Mouse (Mus musculus) activated CD4-positive, CD25-positive, alpha-beta regulatory T cell, adult 4 months (primary cell): Measurements from ENCODE around the gene Tmem8b. TPM values are rescaled to one million over a fixed set of nuclear protein-coding genes. Genes with fewer than 3 reads are reported as not detected.

ENCODE experiments used
- ATAC-seq: one replicate; pipeline ENCODE4 v1.8.0; 2017
- polyA plus RNA-seq, 2 experiments: library from polyadenylated mRNA; unstranded; fragments of 100-300 nt; shearing (Covaris generic); gene quantifications; one replicate each; pipeline ENCODE4 v1.2.1; 2017

Tmem8b gene
- polyA plus RNA-seq, 2 experiments from 2014 or later: 0.38 to 0.90 TPM

DNA sequence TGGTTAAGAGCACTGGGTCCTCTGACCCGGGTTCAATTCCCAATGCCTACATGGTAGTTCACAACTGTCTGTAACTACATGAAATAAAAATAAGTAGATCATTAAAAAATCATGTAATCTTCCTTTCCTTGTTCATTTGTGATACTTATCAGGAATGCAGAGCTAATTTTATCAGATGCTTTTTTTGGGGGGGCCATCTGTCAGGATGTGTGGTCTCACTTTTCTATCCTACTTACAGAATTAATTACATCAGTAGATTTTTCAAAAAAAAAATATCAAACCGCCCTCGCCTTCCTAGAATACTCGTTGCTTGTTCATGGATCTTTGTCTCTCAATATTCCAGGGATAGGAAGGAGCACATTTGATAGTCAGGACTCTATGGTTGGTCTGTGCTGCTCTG is 53.4 kb downstream of the Tmem8b start:
- no peak for ATAC-seq

DNA sequence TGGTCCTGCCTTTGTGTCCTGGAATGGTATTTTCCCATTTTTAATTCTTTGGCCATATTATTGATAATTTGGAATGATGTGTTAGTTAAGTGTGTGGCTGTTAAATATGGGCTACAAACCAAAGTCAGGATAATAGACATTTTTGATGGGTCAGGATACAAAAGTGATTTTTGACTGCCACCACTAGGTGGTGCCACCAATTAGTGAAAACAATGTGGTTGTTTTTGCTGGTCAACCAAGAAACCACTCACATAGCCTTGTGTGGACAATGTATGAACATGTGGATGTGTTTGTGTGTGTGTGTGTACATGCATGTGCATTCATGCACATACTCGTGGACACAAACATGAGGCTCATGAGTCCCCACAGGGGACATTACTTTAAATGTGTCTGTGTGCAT is 56.0 kb downstream of the Tmem8b start:
- no peak for ATAC-seq

DNA sequence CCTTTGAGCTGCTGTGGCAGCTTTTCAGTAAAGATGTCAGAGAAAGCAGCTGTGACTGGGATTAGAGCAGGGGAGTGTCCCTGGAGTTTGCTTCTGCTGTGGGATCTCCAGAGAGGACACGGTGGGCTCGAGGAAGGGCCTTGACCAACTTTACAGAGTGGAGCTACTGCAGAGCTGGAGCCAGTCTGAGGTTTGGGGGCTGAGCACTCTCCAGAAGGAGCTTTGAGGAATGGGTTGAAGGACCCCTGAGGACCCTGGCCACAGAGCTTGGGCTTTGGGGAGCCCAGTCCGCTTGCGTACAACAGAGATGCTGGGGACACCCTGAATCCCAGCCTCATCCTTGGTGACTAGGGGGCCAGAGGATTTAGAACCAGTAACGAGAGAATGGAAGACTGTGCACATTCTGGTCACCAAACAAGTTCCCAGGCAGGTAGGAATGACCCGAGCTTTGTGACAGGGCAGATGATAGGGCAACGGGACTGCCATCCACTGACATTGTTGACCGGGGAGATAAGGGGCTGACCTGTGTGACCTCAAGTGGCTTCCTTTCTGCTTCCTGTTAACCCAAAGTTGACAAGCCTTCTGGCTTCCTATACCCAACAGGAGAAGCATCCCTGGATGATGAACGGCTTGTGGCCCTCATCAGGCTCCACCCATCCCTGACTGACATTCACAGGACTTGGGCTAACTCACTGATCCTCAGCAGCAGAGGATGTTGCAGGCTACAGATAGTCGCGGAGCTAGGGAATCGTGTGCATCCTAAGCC is 57.6 kb downstream of the Tmem8b start:
- no peak for ATAC-seq

GRCm38 (mm10) chr4:43726995-43727394 is 58.2 kb downstream of the Tmem8b start, which contains the start of gene Hrct1:
Gene Hrct1 (plus strand): TSS chr4:43727188.
- ATAC-seq: no peak

- ATAC-seq: no peak
Observed at GRCm38 (mm10) chr4:43727718-43728575, 59.2 kb downstream of the Tmem8b start.

DNA sequence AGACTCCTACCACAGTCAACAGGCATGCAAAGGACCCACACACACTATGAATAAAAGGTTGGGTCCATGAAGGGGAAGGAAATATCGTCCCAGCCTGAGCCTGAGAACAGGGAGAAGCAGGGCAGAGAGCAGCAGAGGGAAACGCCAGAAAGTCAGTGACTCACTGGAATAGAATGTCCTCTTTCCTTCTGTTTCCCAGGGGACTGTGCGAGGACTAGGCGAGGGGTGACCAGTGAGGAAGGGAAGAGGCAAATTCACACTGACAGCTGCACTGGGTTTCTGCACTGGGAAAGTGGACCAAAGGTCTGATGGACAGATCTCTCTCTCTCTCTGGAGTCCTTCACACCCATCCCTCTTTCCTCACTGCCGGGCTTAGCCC is 59.8 kb downstream of the Tmem8b start:
- ATAC-seq: no peak

DNA sequence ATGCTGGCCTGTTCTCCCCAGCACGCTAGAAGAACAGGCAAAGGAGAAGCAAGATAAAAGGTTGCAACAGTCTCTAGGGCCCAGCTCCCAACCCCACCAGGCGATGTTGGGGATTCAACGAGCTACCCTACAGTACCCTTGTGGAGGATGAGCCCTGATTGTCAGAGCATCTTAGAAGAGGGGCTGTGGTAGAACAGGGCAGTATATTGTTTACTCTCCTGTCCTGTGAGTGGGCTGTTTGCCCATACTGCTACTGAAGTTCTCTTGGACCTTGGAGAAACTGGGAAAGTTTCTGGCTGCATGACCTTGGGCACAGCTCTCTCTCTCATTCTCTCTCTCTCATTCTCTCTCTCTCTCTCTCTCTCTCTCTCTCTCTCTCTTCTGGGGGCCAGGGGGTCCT is 60.4 kb downstream of the Tmem8b start:
- no peak for ATAC-seq

GRCm38 (mm10) chr4:43729794-43730550 is 61.2 kb downstream of the Tmem8b start, which contains the start of gene Spaar:
Gene Spaar (plus strand): TSS chr4:43730034.
- no peak for ATAC-seq

- ATAC-seq: no peak
Observed at GRCm38 (mm10) chr4:43730750-43731297, 62.1 kb downstream of the Tmem8b start.

GRCm38 (mm10) chr4:43732171-43732570 is 63.4 kb downstream of the Tmem8b start:
- no peak for ATAC-seq

DNA sequence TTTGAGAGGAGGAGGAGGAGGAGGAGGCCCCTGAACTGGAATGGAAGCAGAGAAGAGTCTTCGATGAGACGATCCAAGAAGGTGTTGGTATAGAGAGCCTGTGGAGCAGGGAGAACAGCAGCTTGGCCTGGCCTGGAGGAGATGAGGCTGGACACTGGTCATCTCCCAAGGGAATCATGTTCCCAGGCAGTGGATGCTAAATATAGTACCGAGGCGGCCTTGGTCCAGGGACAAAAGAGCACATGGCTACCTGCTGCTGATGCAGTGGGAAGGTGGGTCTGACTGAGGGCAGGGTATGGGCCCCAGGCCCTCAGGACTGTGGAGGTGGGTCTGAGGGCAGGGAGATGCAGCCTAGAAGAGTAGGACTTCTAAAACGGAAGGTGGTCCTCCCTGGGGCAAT is 64.4 kb downstream of the Tmem8b start:
- ATAC-seq: no peak

DNA sequence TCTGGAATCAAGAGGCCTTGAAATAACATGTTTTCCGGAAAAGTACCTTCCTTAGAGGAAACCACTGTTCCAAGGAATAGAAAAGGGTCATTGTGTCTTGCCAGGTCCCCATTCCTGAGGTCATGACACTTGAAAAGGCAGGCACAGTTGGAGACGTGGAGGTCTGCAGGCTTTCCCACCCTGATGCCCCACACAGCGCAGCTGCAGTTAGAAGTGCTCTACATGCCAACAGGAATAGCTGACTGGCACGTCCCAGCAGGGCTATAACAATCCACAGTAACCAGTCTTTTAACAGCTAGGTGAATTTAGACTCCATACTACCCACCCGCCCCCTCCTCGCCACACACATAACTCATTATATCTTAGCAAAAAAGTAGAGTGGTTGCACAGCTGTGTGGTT is 68.4 kb downstream of the Tmem8b start:
- no peak for ATAC-seq

DNA sequence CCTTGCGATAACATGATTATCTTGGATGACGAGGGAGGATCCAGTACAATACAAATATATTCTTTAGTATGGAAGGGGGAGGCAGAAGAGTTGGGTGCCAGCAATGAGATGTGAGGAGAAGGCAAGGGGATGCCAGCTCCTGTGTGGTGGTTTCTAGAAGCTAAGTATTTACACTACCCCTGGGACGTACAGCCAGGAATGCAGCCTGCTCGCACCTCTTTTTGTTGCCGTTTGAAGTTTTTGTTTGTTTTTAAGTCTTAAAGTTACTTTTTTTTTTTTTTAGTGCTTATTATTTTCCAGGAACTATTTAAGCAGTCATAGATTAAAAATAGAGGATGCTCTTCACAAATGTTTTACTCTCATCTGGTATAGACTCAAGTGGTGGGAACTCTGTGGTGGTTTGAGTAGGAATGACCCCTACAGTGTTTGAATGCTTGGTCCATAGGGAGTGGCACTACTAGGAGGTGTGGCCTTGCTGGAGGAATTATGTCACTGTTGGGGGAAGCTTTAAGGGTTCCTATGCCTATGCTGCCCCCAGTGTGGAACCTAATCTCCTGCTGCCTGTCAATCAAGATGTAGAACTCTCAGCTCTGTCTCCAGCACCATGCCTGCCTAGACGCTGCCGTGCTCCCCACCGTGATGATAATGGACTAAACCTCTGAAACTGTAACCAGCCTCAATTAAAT is 70.4 kb downstream of the Tmem8b start:
- ATAC-seq: no peak

DNA sequence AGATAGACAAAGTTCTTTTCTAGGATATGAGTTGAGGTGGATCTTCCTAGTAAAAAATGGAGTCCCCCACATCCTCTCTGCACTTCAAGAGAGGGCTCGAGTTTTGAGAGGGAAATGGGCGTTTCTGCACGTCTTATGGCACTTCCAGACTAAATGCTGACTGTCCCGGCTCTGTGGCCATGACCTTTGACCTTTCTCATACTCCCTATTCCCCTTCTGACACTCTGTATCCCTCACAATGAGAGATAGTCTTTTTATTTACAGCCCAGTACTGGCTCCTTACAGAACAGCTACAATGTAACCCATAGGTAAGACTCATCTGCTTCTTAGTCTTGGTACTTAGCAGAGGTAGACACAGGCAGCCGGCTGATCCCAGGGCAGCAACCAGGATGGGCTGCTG is 72.8 kb downstream of the Tmem8b start:
- no peak for ATAC-seq

Other genes with a start within 250 kb of the Tmem8b start
- not detected for gene Fam166b, start 239.8 kb upstream of the Tmem8b start, polyA plus RNA-seq
- 1 to 10 TPM in 1 of 2 experiments, under 1 TPM in 1; 0.48 to 1.1 TPM for gene Tesk1, start 227.0 kb upstream of the Tmem8b start, polyA plus RNA-seq
- 10 to 100 TPM; 63.4 to 67.4 TPM for gene Cd72, start 214.3 kb upstream of the Tmem8b start, polyA plus RNA-seq
- gene Sit1, start 185.2 kb upstream of the Tmem8b start, polyA plus RNA-seq: 100 to 1,000 TPM; 145 to 163 TPM
- gene Ccdc107, start 176.1 kb upstream of the Tmem8b start, polyA plus RNA-seq: 10 to 100 TPM; 71.7 to 78.1 TPM
- gene Arhgef39, start 169.3 kb upstream of the Tmem8b start, polyA plus RNA-seq: 1 to 10 TPM; 5.3 to 7.4 TPM
- under 1 TPM in 1 of 2 experiments, not detected in 1; 0.73 TPM for gene Car9, start 162.0 kb upstream of the Tmem8b start, polyA plus RNA-seq
- gene Tpm2, start 145.2 kb upstream of the Tmem8b start, polyA plus RNA-seq: not detected
- 100 to 1,000 TPM; 101 to 104 TPM for gene Creb3, start 106.6 kb upstream of the Tmem8b start, polyA plus RNA-seq
- 100 to 1,000 TPM in 1 of 2 experiments, 10 to 100 TPM in 1; 86.9 to 116 TPM for gene Tln1, start 106.3 kb upstream of the Tmem8b start, polyA plus RNA-seq
- 10 to 100 TPM; 10.8 to 12.4 TPM for gene Rgp1, start 90.3 kb upstream of the Tmem8b start, polyA plus RNA-seq
- 10 to 100 TPM; 12.7 to 14.4 TPM for gene Gba2, start 90.1 kb upstream of the Tmem8b start, polyA plus RNA-seq
- gene Msmp, start 84.5 kb upstream of the Tmem8b start, polyA plus RNA-seq: not detected
- not detected for gene Npr2, start 37.0 kb upstream of the Tmem8b start, polyA plus RNA-seq
- gene Spag8, start 15.4 kb upstream of the Tmem8b start, polyA plus RNA-seq: not detected
- 10 to 100 TPM; 41.0 to 42.7 TPM for gene Hint2, start 12.5 kb upstream of the Tmem8b start, polyA plus RNA-seq
- 1 to 10 TPM; 3.2 to 4.4 TPM for gene Fam221b, start 174 bp downstream of the Tmem8b start, polyA plus RNA-seq
- not detected for gene Olfr70, start 31.8 kb downstream of the Tmem8b start, polyA plus RNA-seq
- under 1 TPM in 1 of 2 experiments, not detected in 1; 0.13 TPM for gene Olfr71, start 41.3 kb downstream of the Tmem8b start, polyA plus RNA-seq
- gene Hrct1, start 58.2 kb downstream of the Tmem8b start, polyA plus RNA-seq: not detected
- gene Spaar, start 61.1 kb downstream of the Tmem8b start, polyA plus RNA-seq: under 1 TPM in 1 of 2 experiments, not detected in 1; 0.15 TPM
- not detected for gene Olfr159, start 102.0 kb downstream of the Tmem8b start, polyA plus RNA-seq
- gene Olfr156, start 154.9 kb downstream of the Tmem8b start, polyA plus RNA-seq: not detected
- under 1 TPM; 0.09 to 0.50 TPM for gene Olfr157, start 171.2 kb downstream of the Tmem8b start, polyA plus RNA-seq
- gene Olfr155, start 182.6 kb downstream of the Tmem8b start, polyA plus RNA-seq: under 1 TPM in 1 of 2 experiments, not detected in 1; 0.26 TPM
- gene Reck, start 206.6 kb downstream of the Tmem8b start, polyA plus RNA-seq: 1 to 10 TPM; 3.4 to 5.9 TPM